Mouse (Mus musculus) mesoderm, embryonic 11.5 days (tissue): Measurements from ENCODE around the gene Slc38a2.

ENCODE experiments used
- DNase-seq: peaks from one replicate; pipeline ENCODE4 v3.0.0-alpha.2; 2012; ENCODE audit warnings: low read depth, low spot score

Slc38a2 gene

GRCm38 (mm10) chr15:96699521-96700511, at the start of gene Slc38a2:
Slc38a2 (minus strand) TSS chr15:96699730.
- DNase-seq: peak; percentile 91

GRCm38 (mm10) chr15:96749101-96749500, 49.6 kb upstream of the Slc38a2 start:
- DNase-seq: no peak

- no peak for DNase-seq
Observed at GRCm38 (mm10) chr15:96747551-96747950, 48.0 kb upstream of the Slc38a2 start.

- no peak for DNase-seq
Observed at GRCm38 (mm10) chr15:96746986-96747385, 47.5 kb upstream of the Slc38a2 start.

GRCm38 (mm10) chr15:96745299-96745698, 45.8 kb upstream of the Slc38a2 start:
- DNase-seq: no peak

GRCm38 (mm10) chr15:96744882-96745296, 45.4 kb upstream of the Slc38a2 start:
- no peak for DNase-seq

GRCm38 (mm10) chr15:96744153-96744881, 44.8 kb upstream of the Slc38a2 start:
- no peak for DNase-seq

- DNase-seq: no peak
Observed at GRCm38 (mm10) chr15:96743257-96743656, 43.7 kb upstream of the Slc38a2 start.

GRCm38 (mm10) chr15:96742591-96743241, 43.2 kb upstream of the Slc38a2 start:
- no peak for DNase-seq

- no peak for DNase-seq
Observed at GRCm38 (mm10) chr15:96740865-96741561, 41.5 kb upstream of the Slc38a2 start.

- DNase-seq: no peak
Observed at GRCm38 (mm10) chr15:96740091-96740490, 40.6 kb upstream of the Slc38a2 start.

GRCm38 (mm10) chr15:96736663-96737385, 37.3 kb upstream of the Slc38a2 start:
- no peak for DNase-seq

- no peak for DNase-seq
Observed at GRCm38 (mm10) chr15:96735562-96736160, 36.1 kb upstream of the Slc38a2 start.

- DNase-seq: no peak
Observed at GRCm38 (mm10) chr15:96734423-96734822, 34.9 kb upstream of the Slc38a2 start.

GRCm38 (mm10) chr15:96730416-96730815, 30.9 kb upstream of the Slc38a2 start:
- no peak for DNase-seq

- no peak for DNase-seq
Observed at GRCm38 (mm10) chr15:96729785-96730184, 30.3 kb upstream of the Slc38a2 start.

GRCm38 (mm10) chr15:96728993-96729392, 29.5 kb upstream of the Slc38a2 start:
- DNase-seq: no peak

GRCm38 (mm10) chr15:96728346-96728745, 28.8 kb upstream of the Slc38a2 start:
- DNase-seq: no peak

GRCm38 (mm10) chr15:96724506-96724905, 25.0 kb upstream of the Slc38a2 start:
- DNase-seq: no peak

GRCm38 (mm10) chr15:96722228-96722627, 22.7 kb upstream of the Slc38a2 start:
- DNase-seq: no peak
